Mouse (Mus musculus) CH12.LX (cell line): Measurements from ENCODE around the gene Nras. TPM values are rescaled to one million over a fixed set of nuclear protein-coding genes. Genes with fewer than 3 reads are reported as not detected.

Source experiments
- DNase-seq: peaks from one replicate; pipeline ENCODE4 v3.0.0-alpha.2; 2013; ENCODE audit errors: extremely low read depth
- H3K27ac ChIP-seq: 2 replicates; pipeline ENCODE4 v1.5.1; 2012; ENCODE audit warnings: low read depth, mild to moderate bottlenecking, control low read depth, moderate library complexity; ENCODE audit not compliant: insufficient read depth
- H3K27me3 ChIP-seq: replicated peaks from 2 replicates; pipeline ENCODE3; 2012; ENCODE audit warnings: inconsistent platforms
- H3K36me3 ChIP-seq, 2 experiments: replicated peaks in 1 of 2; 2 replicates each; pipeline versions ENCODE3 to v1.6.1; 2012; ENCODE audit warnings: inconsistent platforms in 1 of 2, low read length in 1 of 2, mild to moderate bottlenecking in 1 of 2, mixed read lengths in 1 of 2, moderate library complexity in 1 of 2; ENCODE audit not compliant: control insufficient read depth in 1 of 2, insufficient read depth in 1 of 2
- H3K4me1 ChIP-seq, 2 experiments: 2 replicates each; pipeline ENCODE4 v1.6.1; 2012; ENCODE audit warnings: inconsistent platforms in 1 of 2, moderate library complexity in 1 of 2; ENCODE audit not compliant: insufficient read depth in 2 of 2, control insufficient read depth in 1 of 2
- H3K4me2 ChIP-seq: 2 replicates; pipeline ENCODE4 v1.6.1; 2012; ENCODE audit warnings: low read depth, mild to moderate bottlenecking, control low read depth; ENCODE audit not compliant: poor library complexity, insufficient read depth, severe bottlenecking
- H3K4me3 ChIP-seq, 3 experiments: fragments of 150-350 bp in 1 of 3; sonication (generic) in 1 of 3; replicated peaks in 1 of 3; 2 replicates each; pipeline versions ENCODE3 to v1.5.1; 2011 to 2012; ENCODE audit warnings: low read depth in 2 of 3, low read length in 2 of 3, mild to moderate bottlenecking in 2 of 3, moderate library complexity in 2 of 3, control low read depth in 1 of 3, improper control_type of control experiment in 1 of 3, inconsistent platforms in 1 of 3, mixed read lengths in 1 of 3; ENCODE audit not compliant: poor library complexity in 1 of 3
- H3K79me2 ChIP-seq: replicated peaks from 2 replicates; pipeline ENCODE4 v1.6.1; 2012; ENCODE audit warnings: mild to moderate bottlenecking, moderate library complexity; ENCODE audit not compliant: control insufficient read depth, poor library complexity, insufficient read depth, severe bottlenecking; ENCODE audit errors: extremely low read depth
- H3K9ac ChIP-seq: 2 replicates; pipeline ENCODE4 v1.6.1; 2012; ENCODE audit warnings: low read depth, mild to moderate bottlenecking, control low read depth, moderate library complexity; ENCODE audit not compliant: insufficient read depth
- H3K9me3 ChIP-seq: replicated peaks from 2 replicates; pipeline ENCODE3; 2012; ENCODE audit warnings: low read length, inconsistent platforms, mixed read lengths
- CHD2 ChIP-seq: IDR thresholded peaks from 2 replicates; pipeline ENCODE4 v1.6.1; 2011; ENCODE audit warnings: low read length, improper control_type of control experiment
- CTCF ChIP-seq, 2 experiments: IDR thresholded peaks in 1 of 2; conservative IDR thresholded peaks in 1 of 2; 2 replicates each; pipeline ENCODE4 v1.5.1; 2011 to 2012; ENCODE audit warnings: low read depth in 2 of 2, low read length in 2 of 2, improper control_type of control experiment in 1 of 2, inconsistent platforms in 1 of 2, mild to moderate bottlenecking in 1 of 2, moderate library complexity in 1 of 2
- GABPA ChIP-seq: IDR thresholded peaks from 2 replicates; pipeline ENCODE4 v1.6.1; 2012; ENCODE audit warnings: low read depth, low read length, improper control_type of control experiment, inconsistent platforms; ENCODE audit not compliant: insufficient replicate concordance
- HCFC1 ChIP-seq: IDR thresholded peaks from 2 replicates; pipeline ENCODE4 v1.6.1; 2012; ENCODE audit warnings: low read depth, mild to moderate bottlenecking, inconsistent platforms, low read length, improper control_type of control experiment
- IRF4 ChIP-seq: IDR thresholded peaks from 2 replicates; pipeline ENCODE4 v1.6.1; 2014; ENCODE audit warnings: low read depth, mild to moderate bottlenecking, inconsistent platforms, low read length, improper control_type of control experiment
- JUN ChIP-seq: IDR thresholded peaks from 2 replicates; pipeline ENCODE4 v1.6.1; 2011; ENCODE audit warnings: low read depth, mild to moderate bottlenecking, low read length, improper control_type of control experiment, moderate library complexity; ENCODE audit not compliant: insufficient read depth
- JUND ChIP-seq: conservative IDR thresholded peaks from 2 replicates; pipeline ENCODE4 v1.6.1; 2011; ENCODE audit warnings: low read depth, low read length, improper control_type of control experiment
- KAT2A ChIP-seq: IDR thresholded peaks from 2 replicates; pipeline ENCODE4 v1.6.1; 2012; ENCODE audit warnings: low read length, improper control_type of control experiment, inconsistent platforms; ENCODE audit not compliant: insufficient replicate concordance
- MAFK ChIP-seq: IDR thresholded peaks from 2 replicates; pipeline ENCODE4 v1.6.1; 2011; ENCODE audit warnings: low read length, improper control_type of control experiment; ENCODE audit not compliant: insufficient replicate concordance
- MAZ ChIP-seq: IDR thresholded peaks from 2 replicates; pipeline ENCODE4 v1.6.1; 2012; ENCODE audit warnings: low read depth, mild to moderate bottlenecking, inconsistent platforms, low read length, improper control_type of control experiment, moderate library complexity
- MEF2A ChIP-seq: IDR thresholded peaks from 2 replicates; pipeline ENCODE4 v1.6.1; 2014; ENCODE audit warnings: low read depth, mild to moderate bottlenecking, inconsistent platforms, low read length, improper control_type of control experiment, borderline replicate concordance
- MXI1 ChIP-seq: IDR thresholded peaks from 2 replicates; pipeline ENCODE4 v1.6.1; 2011; ENCODE audit warnings: mild to moderate bottlenecking, low read depth, low read length, improper control_type of control experiment
- NRF1 ChIP-seq: IDR thresholded peaks from 2 replicates; pipeline ENCODE4 v1.6.1; 2014; ENCODE audit warnings: low read depth, mild to moderate bottlenecking, inconsistent platforms, low read length, improper control_type of control experiment, moderate library complexity
- POLR2A ChIP-seq: IDR thresholded peaks from 2 replicates; pipeline ENCODE4 v1.6.1; 2011; ENCODE audit warnings: low read depth, mild to moderate bottlenecking, improper control_type of control experiment, low read length
- POLR2AphosphoS2 ChIP-seq: IDR thresholded peaks from 2 replicates; pipeline ENCODE4 v1.6.1; 2011; ENCODE audit warnings: low read depth, low read length, improper control_type of control experiment
- RAD21 ChIP-seq: IDR thresholded peaks from 2 replicates; pipeline ENCODE4 v1.6.1; 2011; ENCODE audit warnings: low read depth, mild to moderate bottlenecking, low read length, improper control_type of control experiment, moderate library complexity
- RCOR1 ChIP-seq: conservative IDR thresholded peaks from 2 replicates; pipeline ENCODE4 v1.6.1; 2012; ENCODE audit warnings: low read depth, mild to moderate bottlenecking, inconsistent platforms, low read length, improper control_type of control experiment
- SIN3A ChIP-seq: IDR thresholded peaks from 2 replicates; pipeline ENCODE4 v1.6.1; 2012; ENCODE audit warnings: low read length, improper control_type of control experiment, inconsistent platforms
- SMC3 ChIP-seq: IDR thresholded peaks from 2 replicates; pipeline ENCODE4 v1.6.1; 2011; ENCODE audit warnings: low read depth, low read length, improper control_type of control experiment
- TCF12 ChIP-seq: IDR thresholded peaks from 2 replicates; pipeline ENCODE4 v1.6.1; 2014; ENCODE audit warnings: low read depth, mild to moderate bottlenecking, inconsistent platforms, low read length, improper control_type of control experiment
- USF2 ChIP-seq: conservative IDR thresholded peaks from 2 replicates; pipeline ENCODE4 v1.6.1; 2011; ENCODE audit warnings: low read depth, low read length, improper control_type of control experiment
- ZC3H11A ChIP-seq: IDR thresholded peaks from 2 replicates; pipeline ENCODE4 v1.6.1; 2012; ENCODE audit warnings: low read depth, mild to moderate bottlenecking, inconsistent platforms, low read length, improper control_type of control experiment
- ZNF384 ChIP-seq: IDR thresholded peaks from 2 replicates; pipeline ENCODE4 v1.6.1; 2012; ENCODE audit warnings: low read depth, low read length, improper control_type of control experiment, inconsistent platforms
- dilution Hi-C: fragments of 300-500 bp; cut with MboI; formaldehyde crosslinking; loops from 2 replicates; pipeline ENCODE4 v1.14.3; 2020; ENCODE audit warnings: low sequenced_read_pairs; ENCODE audit not compliant: extremely low pct_unique_long_range_greater_than_20kb, extremely low pct_ligation_motif_present
- in situ Hi-C: fragments of 300-500 bp; cut with MboI; formaldehyde crosslinking; loops from 3 replicates; pipeline ENCODE4 v1.14.3; 2019; ENCODE audit warnings: low sequenced_read_pairs, low pct_ligation_motif_present, low pct_unique_long_range_greater_than_20kb, mixed read lengths
- polyA plus RNA-seq: library from polyadenylated mRNA; unstranded; fragments of >175 nt; gene quantifications from 2 replicates; pipeline ENCODE4 v1.2.1, GENCODE M21; 2012; ENCODE audit warnings: low read depth; ENCODE audit not compliant: insufficient read length
- total RNA-seq, 2 experiments: library from RNA; depleted of rRNA; stranded (reverse); fragments of 300-350 nt in 1 of 2; fragments of >200 nt in 1 of 2; gene quantifications; 2 replicates each; pipeline ENCODE4 v1.2.3; 2012 to 2014

Nras gene
- total and polyA plus RNA-seq, 3 experiments: 47.7 to 69.1 (median 49.7) TPM

DNA sequence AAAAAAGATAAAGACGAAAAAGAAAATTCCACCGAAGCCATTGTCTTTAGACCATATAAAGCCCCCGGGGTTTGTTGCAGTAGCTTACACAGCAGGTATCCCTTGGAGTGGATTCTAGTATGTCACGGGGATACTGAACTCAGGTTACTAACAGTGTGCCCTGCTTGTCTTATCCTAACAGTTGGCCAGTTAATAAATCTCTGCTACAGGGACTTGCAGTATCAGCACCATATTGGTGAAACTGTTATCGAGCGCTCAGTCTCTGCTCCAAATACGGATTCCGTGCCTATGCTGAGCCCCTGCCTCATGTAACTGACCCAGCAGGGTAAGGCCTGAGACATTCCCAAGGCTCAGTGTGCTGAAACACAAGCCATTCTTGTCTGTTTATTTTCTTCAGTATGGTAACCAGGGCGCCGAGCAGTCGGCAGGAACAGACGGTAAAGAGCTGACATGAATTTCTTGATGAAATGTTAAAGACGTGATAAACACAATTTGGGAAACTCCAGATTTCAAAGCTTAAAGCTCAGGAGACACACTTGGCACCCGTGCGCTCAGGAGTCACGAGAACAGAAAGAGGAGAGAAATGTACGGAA, 23.9 kb downstream of the Nras start:
- Histone ChIP-seq H3K4me3 (no peak overlapping the region), H3K79me2 (no peaks in the 10 kb centered on the region), H3K4me1 (no peaks in the 10 kb centered on the region), H3K4me2 (no peak overlapping the region), H3K36me3 (no peaks in the 10 kb centered on the region)
- DNase-seq: no peak
- dilution Hi-C loops: no loop called here
- no peak for TF ChIP-seq KAT2A
- no peak for TF ChIP-seq SIN3A
- no peak for TF ChIP-seq MEF2A
- no peak for TF ChIP-seq MXI1
- no peak for TF ChIP-seq ZNF384
- TF ChIP-seq USF2: no peak
- TF ChIP-seq POLR2AphosphoS2: no peak
- no peak for TF ChIP-seq JUND
- TF ChIP-seq RCOR1: no peak
- no peak for TF ChIP-seq RAD21
- TF ChIP-seq SMC3: no peak
- TF ChIP-seq NRF1: no peak
- TF ChIP-seq, all 38 proteins: peak for 0
- H3K9me3 ChIP-seq: no peaks in the 10 kb centered on the region
- H3K9ac ChIP-seq: no peak overlapping the region
- H3K27me3 ChIP-seq: no peaks in the 10 kb centered on the region
- H3K27ac ChIP-seq: no peak overlapping the region
- in situ Hi-C loops: no loop called here

DNA sequence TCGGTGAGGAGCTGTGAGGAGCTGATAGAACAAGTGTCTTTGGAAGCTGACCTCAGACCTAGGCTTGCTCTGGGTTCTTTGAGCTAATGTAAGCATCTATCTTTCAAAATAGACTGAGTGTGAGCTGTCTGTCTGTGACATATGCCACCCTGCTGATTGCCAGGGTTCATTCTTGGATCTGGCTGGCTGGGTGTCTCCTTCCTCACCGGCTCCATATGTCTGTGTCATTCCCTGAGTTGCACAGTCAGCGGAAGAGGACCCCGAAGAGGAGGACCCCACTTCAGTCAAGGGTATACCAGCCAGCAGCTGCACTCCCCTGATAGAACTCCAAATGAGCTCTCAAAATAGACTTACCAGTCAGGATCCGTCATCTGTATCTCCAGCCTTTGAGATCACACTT, 24.7 kb downstream of the Nras start:
- dilution Hi-C loops: no loop called here
- no peak overlapping the region for H3K27ac ChIP-seq
- DNase-seq: no peak
- no peaks in the 10 kb centered on the region for H3K79me2 ChIP-seq
- no peaks in the 10 kb centered on the region for H3K27me3 ChIP-seq
- no peak overlapping the region for H3K9ac ChIP-seq
- no peak overlapping the region for H3K4me2 ChIP-seq
- no peak overlapping the region for H3K4me3 ChIP-seq
- H3K4me1 ChIP-seq: no peaks in the 10 kb centered on the region
- TF ChIP-seq IRF4: no peak
- TF ChIP-seq ZC3H11A: no peak
- no peaks in the 10 kb centered on the region for H3K36me3 ChIP-seq
- no peaks in the 10 kb centered on the region for H3K9me3 ChIP-seq
- in situ Hi-C loops: no loop called here

DNA sequence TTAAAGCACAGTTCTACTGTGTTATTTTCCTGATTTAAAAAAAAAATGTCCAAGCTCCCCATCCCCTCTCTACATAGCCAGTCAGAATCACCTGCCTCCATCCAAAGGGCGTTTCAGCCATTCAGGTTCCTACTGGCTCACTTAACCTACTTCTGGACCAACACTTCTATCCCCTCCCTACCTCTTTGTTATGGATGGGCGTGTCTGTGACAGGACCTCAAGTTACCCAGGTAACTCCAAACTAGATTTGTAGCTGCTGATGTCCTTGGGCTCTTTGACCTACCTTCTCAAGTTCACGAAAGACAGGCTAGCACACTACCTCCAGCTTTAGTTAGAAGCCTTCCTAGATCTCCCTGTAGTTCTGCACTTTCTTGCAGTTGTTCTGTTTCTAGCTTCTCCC, 27.9 kb downstream of the Nras start:
- DNase-seq: no peak
- Histone ChIP-seq H3K4me3 (no peak overlapping the region), H3K4me2 (no peak overlapping the region), H3K9me3 (no peaks in the 10 kb centered on the region), H3K9ac (no peak overlapping the region), H3K27me3 (no peaks in the 10 kb centered on the region), H3K79me2 (no peaks in the 10 kb centered on the region), H3K27ac (no peak overlapping the region), H3K4me1 (no peaks in the 10 kb centered on the region), H3K36me3 (no peaks in the 10 kb centered on the region)
- dilution Hi-C loops: no loop called here
- TF ChIP-seq GABPA: no peak
- no peak for TF ChIP-seq MAFK
- TF ChIP-seq CHD2: no peak
- TF ChIP-seq POLR2A: no peak
- TF ChIP-seq TCF12: no peak
- no peak for TF ChIP-seq HCFC1
- TF ChIP-seq NRF1: no peak
- TF ChIP-seq CTCF (conservative IDR thresholded peaks at IDR 0.05 in 1 of 2, IDR thresholded peaks at IDR 0.05 in 1 of 2; ENCODE audit: low read depth in 2 of 2, low read length in 2 of 2): no peak
- TF ChIP-seq MAZ: no peak
- no peak for TF ChIP-seq KAT2A
- TF ChIP-seq JUN: no peak
- in situ Hi-C loops: no loop called here
